Comparison of ENCODE assay signal across 13 mouse cellular contexts in the genomic region with DNA sequence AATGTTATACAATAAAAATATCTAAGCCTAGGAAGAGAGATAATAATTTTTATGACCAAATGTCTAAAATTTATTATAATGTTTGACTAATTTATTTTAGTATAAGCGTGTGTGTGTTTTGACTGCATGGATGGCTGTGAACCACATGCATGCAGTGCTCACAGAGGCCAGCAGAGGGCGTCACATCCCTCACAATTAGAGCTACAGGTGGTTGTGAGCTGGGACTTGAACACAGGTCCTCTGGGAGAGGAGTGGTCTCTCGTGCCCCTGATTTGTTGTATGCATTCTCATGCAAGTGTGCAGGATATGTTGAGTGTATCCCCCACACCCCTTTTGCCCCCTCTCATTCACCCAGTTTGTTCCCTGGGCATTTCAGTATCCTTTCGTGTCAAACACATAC. TPM values are rescaled to one million over a fixed set of nuclear protein-coding genes. Genes with fewer than 3 reads are reported as not detected.
DNase-seq lines count a peak whose midpoint lies in the region; TF ChIP-seq lines count a peak whose summit lies in the region.
"Had no signal": no experiment of that assay in that cellular context is flagged by ENCODE, and none has a peak within 500 bp of the region (broad histone marks: within the 10 kb centered on the region; RNA-seq: fewer than 3 reads in every experiment).

No protein-coding gene starts in this region.

- peak; percentile 54 for TF ChIP-seq CTCF in layer of hippocampus, adult 2 months (conservative IDR thresholded peaks at IDR 0.05)
- TF ChIP-seq CTCF in thymus, adult 2 months (IDR thresholded peaks at IDR 0.05; ENCODE audit: borderline replicate concordance, control insufficient read depth, extremely low read depth, insufficient read depth, low read length, poor library complexity): peak; percentile 55; the same call in 1 of the 2 replicates

- WGBS in thymus, adult 2 months: 81% methylated on average over 4 of the region's 4 CpGs

- TF ChIP-seq POLR2A in thymus, adult 2 months (IDR thresholded peaks at IDR 0.05; ENCODE audit: control insufficient read depth, extremely low read depth, insufficient read depth, low read length, poor library complexity): no peak

- no peaks in the 10 kb centered on the region for H3K36me3 ChIP-seq in thymus, adult 2 months (ENCODE audit: control insufficient read depth, insufficient read depth, low read length)
- H3K36me3 ChIP-seq: limb, embryonic 12.5 days had no signal

- no peaks in the 10 kb centered on the region; the same call in 1 of the 2 replicates for H3K27me3 ChIP-seq in thymus, adult 2 months (ENCODE audit: control insufficient read depth, insufficient read depth, low read length)

- H3K4me1 ChIP-seq in thymus, adult 2 months (replicated peaks; ENCODE audit: control insufficient read depth, insufficient read depth, low read length): no peaks in the 10 kb centered on the region

- no peak for DNase-seq in layer of hippocampus, adult 2 months (ENCODE audit: low spot score in 2 of 2)
- no peak for DNase-seq in layer of hippocampus, adult 8-10 months (ENCODE audit: low spot score in 2 of 2)
- no peak for DNase-seq in thymus, adult 2 months
- DNase-seq in thymus, postnatal 25 days: no peak
- peak; percentile 68 for DNase-seq in ZHBTc4 (ENCODE audit: low read depth, low spot score)
- no peak for DNase-seq in adrenal gland, adult 8-10 months
- DNase-seq in frontal cortex, postnatal 25 days (ENCODE audit: low spot score in 2 of 2): no peak
- DNase-seq: cerebellum, adult 9-10 months; kidney, postnatal 14 days; right cerebral cortex, postnatal 14 days had no signal

- H3K27ac ChIP-seq in layer of hippocampus, adult 2 months: no peak overlapping the region
- no peak overlapping the region for H3K27ac ChIP-seq in thymus, adult 2 months (ENCODE audit: control insufficient read depth, insufficient read depth, low read length)
- H3K27ac ChIP-seq: limb, embryonic 12.5 days had no signal

- H3K4me3 ChIP-seq in layer of hippocampus, adult 2 months: no peak overlapping the region
- H3K4me3 ChIP-seq in thymus, adult 2 months (ENCODE audit: control insufficient read depth, insufficient read depth, low read length): no peak overlapping the region
- H3K4me3 ChIP-seq: limb, embryonic 12.5 days had no signal

RNA-seq across cellular contexts. Expression of a gene that starts 2.9 kb away (rescaled TPM):
- total RNA-seq in layer of hippocampus, adult 2 months (2021): 1 to 10 TPM; 3.8 to 5.6 TPM
- 1 to 10 TPM; 2.3 to 5.7 (median 4.3) TPM for total RNA-seq in layer of hippocampus, adult 8-10 months (2022)
- polyA plus RNA-seq in thymus, adult 2 months (2012; rRNA removed): 0.69 and 0.80 TPM in 2 replicates
- total RNA-seq in adrenal gland, adult 8-10 months (2022): 1 to 10 TPM in 1 of 4 experiments, under 1 TPM in 3; 0.70 to 1.1 (median 0.81) TPM
- total RNA-seq: gastrocnemius, adult 8-10 months; heart, postnatal 25 days had no signal

RNA-seq across cellular contexts. Expression of a gene that starts 12.5 kb away (rescaled TPM):
- total RNA-seq in layer of hippocampus, adult 2 months (2021): not detected
- total RNA-seq in layer of hippocampus, adult 8-10 months (2022): not detected
- polyA plus RNA-seq in thymus, adult 2 months (2012; rRNA removed): 0.20 and 0.26 TPM in 2 replicates
- not detected for total RNA-seq in adrenal gland, adult 8-10 months (2022)
- total RNA-seq: gastrocnemius, adult 8-10 months; heart, postnatal 25 days had no signal
- polyA plus RNA-seq: limb, embryonic 12.5 days had no signal
